Mouse (Mus musculus): ENCODE measurements around the gene Cdc5l. TPM values are rescaled to one million over a fixed set of nuclear protein-coding genes. Genes with fewer than 3 reads are reported as not detected.

Gene Cdc5l
- polyA plus RNA-seq (2015; fragmentation: Nextera tagmentation; extraction: Ambion mirVana): 56.4 and 65.7 TPM in 2 replicates

GRCm38 (mm10) chr17:45433419-45434261 lies at the start of gene Cdc5l:
TSS of gene Cdc5l (minus strand) at chr17:45433737.
- ATAC-seq (ENCODE audit: insufficient number of reproducible peaks, low FRiP score, low TSS enrichment, low read depth): peak; percentile 96
- Histone ChIP-seq H3K9me3 (replicated peaks) (no peaks in the 10 kb centered on the region), H3K4me1 (peaks cover 21% of the 10 kb centered on the region), H3K4me3 (replicated peaks) (peak within 1 kb of the TSS; percentile 65), H3K27ac (replicated peaks) (peak within 1 kb of the TSS; percentile 95), H3K4me2 (replicated peaks) (peak within 1 kb of the TSS; percentile 68), H3K36me3 (peaks cover 17% of the 10 kb centered on the region), H3K27me3 (no peaks in the 10 kb centered on the region), H3K9ac (peak within 1 kb of the TSS; percentile 83)
- under 1% methylated on average over 73 of the region's 73 CpGs for WGBS

GRCm38 (mm10) chr17:45480429-45480828 lies 46.9 kb upstream of the Cdc5l start:
- Histone ChIP-seq H3K9ac (no peak overlapping the region), H3K27ac (replicated peaks) (no peak overlapping the region), H3K4me1 (0 out of 2 replicates have a peak, but pooled peaks cover 4% of the 10 kb centered on the region), H3K36me3 (no peaks in the 10 kb centered on the region), H3K9me3 (replicated peaks) (no peaks in the 10 kb centered on the region), H3K27me3 (peaks cover 15% of the 10 kb centered on the region; the same call in 1 of the 2 replicates), H3K4me2 (replicated peaks) (no peak overlapping the region), H3K4me3 (replicated peaks) (no peak overlapping the region)
- no peak for ATAC-seq (ENCODE audit: insufficient number of reproducible peaks, low FRiP score, low TSS enrichment, low read depth)
- 20% methylated on average over 2 of the region's 2 CpGs for WGBS

- 14% methylated on average over 12 of the region's 12 CpGs for WGBS
- H3K27ac ChIP-seq (replicated peaks): no peak overlapping the region
- no peak for ATAC-seq (ENCODE audit: insufficient number of reproducible peaks, low FRiP score, low TSS enrichment, low read depth)
Measured at GRCm38 (mm10) chr17:45478234-45478825, 44.8 kb upstream of the Cdc5l start.

DNA sequence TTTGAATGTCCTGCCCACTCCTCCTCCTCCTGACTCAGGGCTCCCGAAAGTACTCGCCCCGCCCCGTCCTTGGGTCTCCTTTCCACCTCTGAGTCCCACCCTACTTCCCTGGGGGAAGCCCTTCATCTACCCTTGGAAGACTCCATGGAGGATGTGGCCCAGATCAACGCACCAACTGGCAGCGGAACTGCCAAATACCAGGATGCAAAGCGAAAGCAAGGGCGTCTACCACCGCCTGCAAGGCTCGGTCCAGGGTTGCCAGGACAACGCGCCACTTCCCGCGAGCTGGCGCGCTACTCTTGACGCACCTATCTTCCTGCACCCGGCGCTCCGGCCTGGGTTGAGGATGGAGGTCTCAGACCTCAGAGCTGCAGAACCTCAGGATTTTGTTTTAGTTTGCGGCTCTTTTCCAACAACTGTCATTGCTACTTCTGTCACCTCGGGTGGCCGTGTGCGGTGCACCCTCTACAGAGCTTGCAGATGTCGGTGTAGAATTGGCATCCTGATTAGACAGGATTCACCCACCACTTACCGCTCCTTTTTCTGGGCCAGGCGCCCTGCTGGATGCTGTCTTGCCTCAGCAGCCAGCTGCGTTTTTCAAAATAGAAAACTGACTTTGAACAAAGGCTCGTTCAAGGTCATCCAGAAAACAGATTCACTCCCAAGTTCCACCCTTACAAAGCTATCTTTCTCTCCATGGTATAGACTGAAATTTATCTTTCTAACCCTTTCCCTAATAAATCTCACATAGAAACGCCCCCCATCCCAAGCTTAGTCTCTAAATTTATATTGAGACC lies 41.3 kb upstream of the Cdc5l start, which contains the start of gene Spats1:
Spats1 (minus strand) TSS at position 747 of the 797 bp plus-strand sequence.
- Histone ChIP-seq H3K4me3 (replicated peaks) (peak within 1 kb of the TSS; percentile 40), H3K9ac (no peak within 1 kb of the TSS), H3K4me1 (peaks cover 13% of the 10 kb centered on the region), H3K36me3 (no peaks in the 10 kb centered on the region), H3K9me3 (replicated peaks) (no peaks in the 10 kb centered on the region), H3K27me3 (peaks cover 15% of the 10 kb centered on the region; the same call in 1 of the 2 replicates), H3K4me2 (replicated peaks) (peak within 1 kb of the TSS; percentile 52), H3K27ac (replicated peaks) (no peak within 1 kb of the TSS)
- peak; percentile 71 for ATAC-seq (ENCODE audit: insufficient number of reproducible peaks, low FRiP score, low TSS enrichment, low read depth)
- 6% methylated on average over 30 of the region's 30 CpGs for WGBS

More at GRCm38 (mm10) chr17:45478234-45478825, 44.8 kb upstream of the Cdc5l start:
- no peak overlapping the region for H3K9ac ChIP-seq
- H3K9me3 ChIP-seq (replicated peaks): no peaks in the 10 kb centered on the region
- peaks cover 13% of the 10 kb centered on the region for H3K4me1 ChIP-seq
- no peak overlapping the region for H3K4me3 ChIP-seq (replicated peaks)
- H3K36me3 ChIP-seq: no peaks in the 10 kb centered on the region
- peaks cover 15% of the 10 kb centered on the region; the same call in 1 of the 2 replicates for H3K27me3 ChIP-seq
- H3K4me2 ChIP-seq (replicated peaks): no peak overlapping the region

DNA sequence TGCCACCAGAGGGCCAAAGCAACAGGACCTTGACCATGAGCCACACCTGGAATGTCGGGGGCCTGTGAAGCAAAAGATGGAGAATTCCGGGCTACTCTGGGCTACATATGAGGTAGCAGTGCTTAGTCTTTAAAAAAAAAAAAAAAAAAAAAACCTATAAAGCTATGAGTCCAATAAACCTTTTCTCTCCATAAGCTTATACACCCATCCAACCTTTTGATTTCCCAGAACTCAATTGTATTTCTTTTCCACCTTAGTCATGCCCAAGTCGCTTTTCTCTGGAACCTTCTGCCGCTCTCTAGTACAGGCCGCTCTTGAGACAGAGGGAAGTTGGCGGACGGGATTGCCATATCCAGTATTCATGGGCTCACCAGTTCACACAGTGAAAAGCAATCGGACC lies 40.6 kb upstream of the Cdc5l start:
- no peak overlapping the region for H3K27ac ChIP-seq (replicated peaks)
- peaks cover 15% of the 10 kb centered on the region; the same call in 1 of the 2 replicates for H3K27me3 ChIP-seq
- H3K36me3 ChIP-seq: no peaks in the 10 kb centered on the region
- H3K4me3 ChIP-seq (replicated peaks): peak overlapping the region; percentile 40
- no peaks in the 10 kb centered on the region for H3K9me3 ChIP-seq (replicated peaks)
- H3K4me2 ChIP-seq (replicated peaks): peak overlapping the region; percentile 52
- ATAC-seq (ENCODE audit: insufficient number of reproducible peaks, low FRiP score, low TSS enrichment, low read depth): no peak
- no peak overlapping the region for H3K9ac ChIP-seq
- H3K4me1 ChIP-seq: peaks cover 13% of the 10 kb centered on the region
- WGBS: 70% methylated on average over 8 of the region's 8 CpGs

DNA sequence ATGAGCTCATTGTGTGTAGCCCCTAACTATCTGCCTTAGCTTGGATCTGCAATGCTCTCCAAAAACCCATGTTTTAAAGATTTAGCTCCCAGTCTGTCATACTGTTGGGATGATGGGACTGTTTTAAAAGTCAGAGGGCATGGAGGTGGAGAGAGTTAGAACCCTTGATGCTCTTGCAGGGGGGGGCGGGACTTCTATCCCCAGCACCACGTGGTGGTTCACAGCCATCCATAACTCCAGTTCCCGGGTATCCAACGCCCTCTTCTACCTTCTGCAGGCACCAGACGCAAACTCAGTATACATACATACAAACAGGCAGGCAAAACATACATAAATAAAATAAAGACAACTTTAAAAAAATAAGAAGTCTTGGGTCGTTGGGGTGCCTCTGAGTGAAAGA lies 40.1 kb upstream of the Cdc5l start:
- H3K4me1 ChIP-seq: peaks cover 13% of the 10 kb centered on the region
- no peaks in the 10 kb centered on the region for H3K9me3 ChIP-seq (replicated peaks)
- peaks cover 15% of the 10 kb centered on the region; the same call in 1 of the 2 replicates for H3K27me3 ChIP-seq
- no peak for ATAC-seq (ENCODE audit: insufficient number of reproducible peaks, low FRiP score, low TSS enrichment, low read depth)
- H3K9ac ChIP-seq: no peak overlapping the region
- H3K36me3 ChIP-seq: no peaks in the 10 kb centered on the region
- no peak overlapping the region for H3K27ac ChIP-seq (replicated peaks)
- no peak overlapping the region for H3K4me2 ChIP-seq (replicated peaks)
- 78% methylated on average over 6 of the region's 6 CpGs for WGBS
- no peak overlapping the region for H3K4me3 ChIP-seq (replicated peaks)

DNA sequence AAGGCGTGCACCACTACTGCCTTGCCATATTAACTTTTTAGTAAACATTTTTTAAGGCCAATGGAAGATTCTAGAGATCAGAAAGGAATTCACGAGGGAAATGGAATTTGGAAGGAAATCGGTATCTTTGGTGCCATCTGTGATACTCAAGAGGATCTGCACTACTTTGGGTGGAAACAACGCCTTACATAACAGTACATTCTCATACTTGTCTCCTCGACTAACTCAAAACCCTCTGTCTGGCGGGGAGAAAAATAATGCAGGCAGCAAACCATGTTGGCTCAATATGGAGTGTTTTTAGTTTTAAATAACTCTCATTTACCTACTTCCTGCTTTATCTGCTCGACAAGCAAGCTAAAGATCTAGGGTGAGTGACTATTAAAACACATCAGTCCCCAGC lies 37.2 kb upstream of the Cdc5l start:
- H3K27ac ChIP-seq (replicated peaks): no peak overlapping the region
- 0 out of 2 replicates have a peak, but pooled peaks cover 4% of the 10 kb centered on the region for H3K9me3 ChIP-seq (replicated peaks)
- no peak overlapping the region for H3K4me2 ChIP-seq (replicated peaks)
- WGBS: 74% methylated on average over 7 of the region's 7 CpGs
- no peaks in the 10 kb centered on the region for H3K36me3 ChIP-seq
- no peak overlapping the region for H3K9ac ChIP-seq
- no peak overlapping the region for H3K4me3 ChIP-seq (replicated peaks)
- H3K27me3 ChIP-seq: peaks cover 2% of the 10 kb centered on the region; the same call in 1 of the 2 replicates
- peaks cover 9% of the 10 kb centered on the region for H3K4me1 ChIP-seq
- ATAC-seq (ENCODE audit: insufficient number of reproducible peaks, low FRiP score, low TSS enrichment, low read depth): no peak

DNA sequence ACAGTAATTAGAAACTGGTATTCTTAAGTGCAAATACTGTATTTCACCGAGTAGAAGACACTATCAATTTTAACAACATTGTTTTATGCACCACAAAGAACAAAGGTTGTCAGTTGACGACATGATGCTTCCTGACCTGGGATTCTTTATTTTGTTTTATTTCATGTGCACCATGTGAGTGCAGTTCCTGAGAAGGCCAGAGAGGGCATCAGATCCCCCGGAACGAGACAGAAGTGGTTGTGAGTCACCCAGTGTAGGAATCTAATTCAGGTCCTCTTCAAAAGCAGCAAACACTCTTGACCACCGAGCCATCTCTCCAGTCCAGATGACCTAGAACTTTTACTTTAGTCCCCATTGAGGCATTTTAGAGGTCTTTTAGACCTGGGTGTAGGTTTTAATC lies 34.8 kb upstream of the Cdc5l start:
- no peak for ATAC-seq (ENCODE audit: insufficient number of reproducible peaks, low FRiP score, low TSS enrichment, low read depth)
- no peak overlapping the region for H3K9ac ChIP-seq
- no peak overlapping the region for H3K4me2 ChIP-seq (replicated peaks)
- H3K27me3 ChIP-seq: no peaks in the 10 kb centered on the region
- H3K27ac ChIP-seq (replicated peaks): no peak overlapping the region
- WGBS: 79% methylated on average over 5 of the region's 5 CpGs
- no peaks in the 10 kb centered on the region for H3K4me1 ChIP-seq
- H3K36me3 ChIP-seq: no peaks in the 10 kb centered on the region
- 0 out of 2 replicates have a peak, but pooled peaks cover 4% of the 10 kb centered on the region for H3K9me3 ChIP-seq (replicated peaks)
- H3K4me3 ChIP-seq (replicated peaks): no peak overlapping the region

GRCm38 (mm10) chr17:45466701-45467100 lies 33.2 kb upstream of the Cdc5l start:
- H3K4me1 ChIP-seq: no peaks in the 10 kb centered on the region
- 65% methylated on average over 2 of the region's 2 CpGs for WGBS
- no peak for ATAC-seq (ENCODE audit: insufficient number of reproducible peaks, low FRiP score, low TSS enrichment, low read depth)

DNA sequence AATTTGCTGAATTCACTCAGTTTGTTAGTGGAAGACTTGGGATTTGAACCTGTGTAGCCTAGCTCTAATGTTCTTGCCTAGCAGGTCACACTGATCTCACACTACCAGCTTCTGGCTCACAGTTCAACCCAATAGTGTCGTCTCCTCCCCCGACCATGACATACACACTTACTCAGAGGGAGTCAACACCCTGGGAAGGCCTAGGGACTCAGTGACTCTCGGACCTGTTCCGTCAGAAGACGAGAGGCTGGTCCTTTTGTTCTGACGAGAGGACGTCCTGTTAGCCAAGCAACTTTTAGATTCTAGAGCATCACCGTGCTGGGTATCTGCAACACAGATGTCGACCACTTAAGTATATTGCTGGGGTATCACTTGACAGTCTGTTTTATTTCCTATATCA lies 30.7 kb upstream of the Cdc5l start:
- no peaks in the 10 kb centered on the region for H3K4me1 ChIP-seq
- H3K27me3 ChIP-seq: no peaks in the 10 kb centered on the region
- no peaks in the 10 kb centered on the region for H3K36me3 ChIP-seq
- H3K4me2 ChIP-seq (replicated peaks): no peak overlapping the region
- H3K4me3 ChIP-seq (replicated peaks): no peak overlapping the region
- 79% methylated on average over 9 of the region's 9 CpGs for WGBS
- H3K9ac ChIP-seq: no peak overlapping the region
- no peak overlapping the region for H3K27ac ChIP-seq (replicated peaks)
- no peak for ATAC-seq (ENCODE audit: insufficient number of reproducible peaks, low FRiP score, low TSS enrichment, low read depth)
- 0 out of 2 replicates have a peak, but pooled peaks cover 4% of the 10 kb centered on the region for H3K9me3 ChIP-seq (replicated peaks)

More at GRCm38 (mm10) chr17:45466701-45467100, 33.2 kb upstream of the Cdc5l start:
- H3K27ac ChIP-seq (replicated peaks): no peak overlapping the region
- H3K27me3 ChIP-seq: no peaks in the 10 kb centered on the region
- H3K36me3 ChIP-seq: no peaks in the 10 kb centered on the region
- 0 out of 2 replicates have a peak, but pooled peaks cover 4% of the 10 kb centered on the region for H3K9me3 ChIP-seq (replicated peaks)
- H3K4me3 ChIP-seq (replicated peaks): no peak overlapping the region
- H3K9ac ChIP-seq: no peak overlapping the region
- H3K4me2 ChIP-seq (replicated peaks): no peak overlapping the region
